Mouse (Mus musculus) urinary bladder, adult 18-20 months (tissue): ENCODE results near the gene Hoxa11.

ENCODE experiments used
- DNase-seq, 2 experiments: peaks; one replicate each; pipeline ENCODE4 v3.0.0; 2022; ENCODE audit warnings: low spot score in 2 of 2, mixed read lengths in 2 of 2

Hoxa11 gene

GRCm38 (mm10) chr6:52265306-52265912 is 19.8 kb upstream of the Hoxa11 start:
- DNase-seq = no peak

GRCm38 (mm10) chr6:52264106-52264790 is 18.6 kb upstream of the Hoxa11 start:
- DNase-seq = no peak

GRCm38 (mm10) chr6:52263321-52263585 is 17.6 kb upstream of the Hoxa11 start:
- DNase-seq = no peak

- DNase-seq = no peak
These were observed 17.1 kb upstream of the Hoxa11 start for GRCm38 (mm10) chr6:52262463-52263320.

DNA sequence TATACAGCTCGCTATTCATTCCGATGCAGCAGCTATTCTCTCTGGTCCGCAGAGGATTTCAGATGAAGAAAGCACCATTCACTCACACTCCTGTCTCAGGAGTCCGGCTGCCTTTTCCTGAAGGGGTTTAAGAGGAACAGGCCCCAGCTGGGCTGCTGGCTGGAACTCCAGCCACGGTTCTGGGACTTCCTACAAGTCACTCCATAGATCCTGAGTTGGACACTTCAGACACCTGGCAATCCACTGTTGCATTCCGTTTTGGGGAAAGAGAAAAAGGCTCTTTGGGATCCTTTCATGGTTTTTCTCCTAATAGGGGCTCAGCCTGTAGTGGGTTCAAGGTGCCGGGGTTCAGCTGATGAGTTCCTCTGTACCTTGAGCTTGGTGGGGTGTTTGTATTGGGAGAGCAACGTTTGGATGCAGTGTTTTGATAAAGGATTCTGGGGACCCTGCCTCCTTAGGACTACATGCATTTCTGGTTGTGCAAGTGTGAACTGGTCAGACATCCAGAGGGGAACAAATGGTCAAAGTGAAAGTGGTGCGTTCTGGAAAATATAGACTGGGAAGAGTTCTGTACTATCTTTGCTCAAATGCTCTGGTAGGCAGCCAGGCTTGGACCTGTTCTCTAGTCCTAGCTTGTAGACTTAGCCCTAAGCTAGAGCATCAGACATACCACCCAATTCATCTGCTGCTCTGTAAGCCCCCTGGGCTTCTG is 16.3 kb upstream of the Hoxa11 start:
- DNase-seq = no peak

- DNase-seq = peak in 1 of 2 experiments; percentile 68
These were observed 15.3 kb upstream of the Hoxa11 start, which contains the start of gene Hoxa13 for GRCm38 (mm10) chr6:52260654-52261575. Gene Hoxa13 (minus strand): TSS chr6:52260880.

DNA sequence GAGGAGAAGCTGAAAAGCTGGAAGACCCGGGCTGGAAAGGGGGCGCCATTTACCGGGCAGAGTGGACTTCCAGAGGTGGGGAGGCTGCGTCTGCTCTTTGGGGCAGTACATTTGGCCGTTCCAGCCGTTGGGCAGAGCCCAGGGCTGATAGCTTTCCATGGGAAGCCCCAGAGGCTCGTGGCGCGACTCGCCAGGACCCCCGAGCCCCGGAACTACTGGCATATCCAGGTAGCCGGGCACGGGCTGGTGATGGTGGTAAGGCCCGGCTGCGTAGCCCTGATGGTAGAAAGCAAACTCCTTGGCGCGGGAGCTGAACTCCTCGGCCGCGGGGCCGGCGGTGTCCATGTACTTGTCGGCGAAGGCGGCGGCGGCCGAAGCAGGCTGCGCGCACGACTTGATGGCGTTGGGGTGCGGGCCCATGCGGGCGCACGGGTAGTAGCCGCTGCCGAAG is 14.2 kb upstream of the Hoxa11 start:
- peak in 1 of 2 experiments; percentile 66 for DNase-seq

GRCm38 (mm10) chr6:52259081-52259790 is 13.6 kb upstream of the Hoxa11 start:
- peak in 1 of 2 experiments; percentile 55 for DNase-seq

DNA sequence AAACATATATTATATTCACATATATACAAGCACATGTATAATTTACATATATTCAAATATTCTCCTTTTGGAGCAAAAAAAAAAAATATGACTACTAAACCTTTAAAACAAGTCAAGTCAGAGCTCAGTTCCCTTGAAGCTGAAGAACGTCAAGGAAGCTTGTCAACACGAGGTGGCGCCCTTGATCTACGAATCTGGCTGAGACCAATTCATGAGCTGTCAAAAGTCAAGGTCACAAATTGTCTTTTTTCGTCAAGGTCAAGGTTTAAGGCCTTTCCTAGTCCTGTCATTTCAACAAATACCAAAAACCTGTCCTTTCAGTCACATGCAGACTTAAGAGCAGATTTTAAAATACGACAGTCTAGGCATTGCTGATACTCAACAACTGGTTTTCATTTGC is 11.3 kb upstream of the Hoxa11 start:
- peak; percentile 73 to 76 for DNase-seq

- peak in 1 of 2 experiments; percentile 73 for DNase-seq
These were observed 8.2 kb upstream of the Hoxa11 start for GRCm38 (mm10) chr6:52253511-52254500.

DNA sequence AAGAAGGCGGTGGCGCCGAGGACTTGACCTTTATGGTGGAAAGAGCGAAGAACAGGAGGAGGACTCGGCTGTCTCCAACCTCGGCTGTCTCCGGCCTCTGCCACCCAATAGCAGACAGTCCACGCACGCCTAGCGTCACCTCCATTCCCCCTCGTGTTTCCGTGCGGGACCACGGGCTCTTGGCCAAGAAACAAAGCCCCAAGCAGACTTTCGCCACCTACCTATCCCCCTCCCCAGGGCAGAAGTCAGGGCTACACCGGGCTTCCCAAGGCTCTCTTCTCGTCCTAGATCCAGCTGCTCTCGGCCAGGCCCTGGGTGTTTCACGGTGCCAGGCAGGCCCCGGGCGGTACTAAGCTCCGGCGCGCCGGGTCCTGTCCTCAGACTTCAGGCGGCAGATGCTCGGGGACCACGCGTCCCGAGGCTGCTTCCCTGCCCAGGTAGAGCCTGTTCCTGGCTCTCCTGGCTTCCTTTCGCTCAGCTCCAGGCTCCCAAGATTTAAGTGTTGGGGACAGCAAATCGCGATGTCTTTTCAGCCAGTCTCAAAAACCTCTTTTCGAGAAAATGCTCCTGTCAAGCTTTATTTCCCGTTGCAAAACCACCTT is 7.3 kb upstream of the Hoxa11 start:
- DNase-seq = peak in 1 of 2 experiments; percentile 71

GRCm38 (mm10) chr6:52252016-52252774 is 6.6 kb upstream of the Hoxa11 start:
- DNase-seq = peak in 1 of 2 experiments; percentile 59

DNA sequence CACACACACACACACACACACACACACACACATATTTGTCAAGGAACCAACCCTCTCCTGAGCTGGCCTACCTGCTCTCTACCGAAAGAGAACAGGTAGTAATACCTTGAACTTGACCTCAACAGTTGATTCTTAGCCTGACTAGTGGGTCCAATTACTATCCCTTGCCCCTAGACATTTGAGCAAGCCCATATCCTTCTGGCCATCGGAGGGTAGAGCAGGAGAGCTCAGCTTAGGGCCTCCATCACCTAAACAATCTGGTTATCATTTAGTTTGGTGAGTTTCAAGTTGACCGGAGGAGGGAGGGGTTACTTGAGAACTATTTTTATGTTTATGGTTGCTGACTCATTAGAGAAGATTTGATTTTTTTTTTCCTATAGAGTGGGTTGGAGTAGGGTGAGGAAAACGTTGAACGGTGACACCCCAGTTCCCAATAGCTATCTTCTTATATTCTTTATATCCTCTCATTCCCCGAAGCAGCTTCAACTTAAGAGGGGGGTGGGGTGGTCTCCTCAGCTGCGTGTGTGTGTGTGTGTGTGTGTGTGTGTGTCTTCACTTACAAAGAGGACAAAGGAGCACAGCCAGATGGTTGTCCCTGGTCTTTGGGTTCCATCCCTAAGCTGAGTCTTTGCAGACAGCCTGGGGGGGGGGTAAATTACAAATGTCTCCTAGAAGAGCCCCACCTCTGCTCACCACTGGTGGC is 5.7 kb upstream of the Hoxa11 start:
- DNase-seq = peak in 1 of 2 experiments; percentile 10

DNA sequence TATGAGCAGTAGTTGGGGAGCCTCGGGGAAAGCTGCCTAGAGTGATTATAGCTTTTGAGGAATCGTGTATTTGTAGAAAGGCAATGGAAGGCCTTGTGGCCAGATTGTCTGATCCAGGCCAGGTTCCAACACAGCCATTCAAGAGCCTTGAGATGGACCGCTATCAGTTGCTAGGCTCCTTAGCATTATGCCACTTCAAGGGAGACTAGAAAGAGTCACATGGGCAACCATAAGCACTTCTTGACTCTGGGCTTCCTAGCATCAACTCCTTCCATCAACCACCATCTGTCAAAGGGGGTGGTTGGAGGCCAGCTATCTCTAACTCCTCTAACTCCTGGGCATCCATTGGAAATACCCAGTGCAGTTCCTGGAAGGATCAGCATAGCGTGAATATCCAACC is 4.2 kb upstream of the Hoxa11 start:
- peak in 1 of 2 experiments; percentile 39 for DNase-seq

- DNase-seq = peak in 1 of 2 experiments; percentile 49
These were observed 3.8 kb upstream of the Hoxa11 start for GRCm38 (mm10) chr6:52249415-52249738.

- peak; percentile 38 to 43 for DNase-seq
These were observed 3.2 kb upstream of the Hoxa11 start for GRCm38 (mm10) chr6:52248638-52249414.
